Mouse (Mus musculus): ENCODE results near the gene Sowahb.

DNA sequence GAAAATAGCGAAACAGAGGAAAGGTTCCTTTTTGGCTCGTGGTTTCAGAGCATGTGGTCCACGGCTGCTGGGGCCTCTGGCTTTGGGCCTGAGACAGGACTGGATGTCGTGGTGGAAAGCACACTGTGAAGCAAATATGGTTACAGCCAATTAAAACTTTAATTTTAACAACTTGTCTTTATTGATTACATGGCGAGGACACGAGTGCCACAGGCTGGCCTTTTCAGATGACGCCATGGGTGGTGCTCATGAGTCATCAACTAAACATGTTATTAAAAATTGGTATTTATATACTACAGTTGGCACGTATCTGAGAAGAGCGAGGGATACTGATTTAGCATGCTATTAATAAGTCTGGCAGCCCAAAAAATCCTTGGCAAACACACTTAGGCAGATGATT lies 7.1 kb upstream of the Sowahb start:
- no peak for TF ChIP-seq CTCF (IDR thresholded peaks at IDR 0.05; ENCODE audit: low read depth, low read length)
- no peak for TF ChIP-seq POLR2A (IDR thresholded peaks at IDR 0.05; ENCODE audit: insufficient read depth, low read length)
- no peak for TF ChIP-seq EP300 (IDR thresholded peaks at IDR 0.05; ENCODE audit: insufficient read depth, low read depth, low read length)
